Mouse (Mus musculus): ENCODE results near the gene Gm49352. TPM values are rescaled to one million over a fixed set of nuclear protein-coding genes. Genes with fewer than 3 reads are reported as not detected.

The Gm49352 gene
- total RNA-seq (2023), result not detected

GRCm38 (mm10) chr13:61568074-61568473 lies at the start of gene Gm49352:
Gene Gm49352, minus strand, starts transcription at chr13:61568174.

GRCm38 (mm10) chr13:61570027-61570426 lies 2.1 kb upstream of the Gm49352 start, which contains the start of gene Cts3:
Gene Cts3, minus strand, starts transcription at chr13:61570127.

GRCm38 (mm10) chr13:61541631-61542030 lies 26.3 kb downstream of the Gm49352 start, which contains the start of gene Ctsm:
Gene Ctsm, minus strand, starts transcription at chr13:61541839.

Other genes with a start within 250 kb of the Gm49352 start
- gene Cts7, start 210.0 kb downstream of the Gm49352 start, total RNA-seq (2023), result not detected
- not detected for gene Ctsm, start 26.3 kb downstream of the Gm49352 start, total RNA-seq (2023)
- not detected for gene Cts3, start 2.0 kb upstream of the Gm49352 start, total RNA-seq (2023)

Data from T-cell, adult 66 days (primary cell).